Mouse (Mus musculus): ENCODE results near the gene Efhd1. TPM values are rescaled to one million over a fixed set of nuclear protein-coding genes. Genes with fewer than 3 reads are reported as not detected.
A peak's percentile ranks its signal among the peaks of the same experiment; 100 is the strongest.

Efhd1 gene
- total RNA-seq, 2 experiments from 2014 or later: 4.8 to 6.3 TPM

- DNase-seq (ENCODE audit: low spot score in 2 of 2): no peak
- intact Hi-C loops (cut with DNase I): loop anchor here (5.0 kb wide), 1 partner anchor 47 kb away; no protein-coding TSS in a partner anchor
Measured at GRCm38 (mm10) chr1:87294063-87294710, 30.0 kb downstream of the Efhd1 start.

- intact Hi-C loops (cut with DNase I): loop anchor here (5.0 kb wide), 1 partner anchor 48 kb away; no protein-coding TSS in a partner anchor
- no peak for DNase-seq (ENCODE audit: low spot score in 2 of 2)
Measured at GRCm38 (mm10) chr1:87294951-87295350, 30.8 kb downstream of the Efhd1 start.

- intact Hi-C loops (cut with DNase I): no loop called here
Measured at GRCm38 (mm10) chr1:87297346-87297925, 33.3 kb downstream of the Efhd1 start.

GRCm38 (mm10) chr1:87300360-87301286 is 36.5 kb downstream of the Efhd1 start:
- intact Hi-C loops (cut with DNase I): no loop called here
- no peak for DNase-seq (ENCODE audit: low spot score in 2 of 2)

More at GRCm38 (mm10) chr1:87297346-87297925, 33.3 kb downstream of the Efhd1 start:
- DNase-seq (ENCODE audit: low spot score in 2 of 2): no peak

GRCm38 (mm10) chr1:87301971-87302370 is 37.8 kb downstream of the Efhd1 start:
- DNase-seq (ENCODE audit: low spot score in 2 of 2): no peak
- intact Hi-C loops (cut with DNase I): no loop called here

- DNase-seq (ENCODE audit: low spot score in 2 of 2): no peak
- intact Hi-C loops (cut with DNase I): no loop called here
Measured at GRCm38 (mm10) chr1:87308952-87309351, 44.8 kb downstream of the Efhd1 start.

- intact Hi-C loops (cut with DNase I): no loop called here
- no peak for DNase-seq (ENCODE audit: low spot score in 2 of 2)
Measured at GRCm38 (mm10) chr1:87309621-87310020, 45.5 kb downstream of the Efhd1 start.

- intact Hi-C loops (cut with DNase I): no loop called here
- DNase-seq (ENCODE audit: low spot score in 2 of 2): no peak
Measured at GRCm38 (mm10) chr1:87312681-87313080, 48.5 kb downstream of the Efhd1 start.

- DNase-seq (ENCODE audit: low spot score in 2 of 2): no peak
- intact Hi-C loops (cut with DNase I): no loop called here
Measured at GRCm38 (mm10) chr1:87313116-87313515, 49.0 kb downstream of the Efhd1 start.

GRCm38 (mm10) chr1:87313843-87314570 is 49.8 kb downstream of the Efhd1 start:
- no peak for DNase-seq (ENCODE audit: low spot score in 2 of 2)
- intact Hi-C loops (cut with DNase I): no loop called here

- DNase-seq (ENCODE audit: low spot score in 2 of 2): no peak
- intact Hi-C loops (cut with DNase I): no loop called here
Measured at GRCm38 (mm10) chr1:87315431-87315830, 51.3 kb downstream of the Efhd1 start.

GRCm38 (mm10) chr1:87315894-87316293 is 51.7 kb downstream of the Efhd1 start:
- intact Hi-C loops (cut with DNase I): no loop called here
- no peak for DNase-seq (ENCODE audit: low spot score in 2 of 2)

GRCm38 (mm10) chr1:87316672-87317071 is 52.5 kb downstream of the Efhd1 start:
- peak; percentile 24 to 59 for DNase-seq (ENCODE audit: low spot score in 2 of 2)
- intact Hi-C loops (cut with DNase I): no loop called here

GRCm38 (mm10) chr1:87321071-87321470 is 56.9 kb downstream of the Efhd1 start:
- DNase-seq (ENCODE audit: low spot score in 2 of 2): no peak
- intact Hi-C loops (cut with DNase I): no loop called here

GRCm38 (mm10) chr1:87322778-87323177 is 58.6 kb downstream of the Efhd1 start:
- intact Hi-C loops (cut with DNase I): no loop called here
- DNase-seq (ENCODE audit: low spot score in 2 of 2): no peak

GRCm38 (mm10) chr1:87324649-87325048 is 60.5 kb downstream of the Efhd1 start:
- intact Hi-C loops (cut with DNase I): no loop called here
- no peak for DNase-seq (ENCODE audit: low spot score in 2 of 2)

- peak; percentile 94 to 95 for DNase-seq (ENCODE audit: low spot score in 2 of 2)
- intact Hi-C loops (cut with DNase I): no loop called here
Measured at GRCm38 (mm10) chr1:87326742-87327163, 62.6 kb downstream of the Efhd1 start, which contains the start of gene Gigyf2. Gene Gigyf2, plus strand, starts transcription at chr1:87326998.

- DNase-seq (ENCODE audit: low spot score in 2 of 2): peak; percentile 15 to 23
- intact Hi-C loops (cut with DNase I): no loop called here
Measured at GRCm38 (mm10) chr1:87327165-87327861, 63.1 kb downstream of the Efhd1 start.

GRCm38 (mm10) chr1:87331774-87332173 is 67.6 kb downstream of the Efhd1 start:
- intact Hi-C loops (cut with DNase I): no loop called here
- DNase-seq (ENCODE audit: low spot score in 2 of 2): no peak
